Mouse (Mus musculus): ENCODE data around the gene Fmnl1.
A peak's percentile ranks its signal among the peaks of the same experiment; 100 is the strongest.

Fmnl1 gene

DNA sequence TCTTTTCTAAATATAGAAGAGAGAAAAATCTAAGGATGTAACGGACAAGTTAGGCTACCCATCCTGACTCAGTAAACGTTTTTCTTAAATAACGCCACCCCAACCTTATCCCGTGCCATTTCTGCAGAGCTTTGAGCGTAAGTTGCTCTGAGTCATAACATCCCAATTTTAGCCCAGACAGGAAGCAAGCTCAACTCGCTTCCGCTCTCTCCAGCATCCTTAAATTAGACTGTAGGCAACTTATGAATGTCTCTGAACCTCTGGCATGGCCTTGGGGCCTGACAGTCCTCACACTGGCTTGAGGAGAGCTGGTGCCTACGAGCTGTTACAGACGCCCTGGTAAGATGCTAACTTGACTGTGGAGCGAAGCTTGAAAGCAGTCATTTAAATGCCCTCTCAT lies 52.5 kb downstream of the Fmnl1 start:
- DNase-seq (ENCODE audit: low spot score): no peak

GRCm38 (mm10) chr11:103223951-103224456 lies 53.1 kb downstream of the Fmnl1 start:
- DNase-seq (ENCODE audit: low spot score): no peak

GRCm38 (mm10) chr11:103229608-103230007 lies 58.7 kb downstream of the Fmnl1 start:
- DNase-seq (ENCODE audit: low spot score): no peak

GRCm38 (mm10) chr11:103230626-103231025 lies 59.7 kb downstream of the Fmnl1 start:
- DNase-seq (ENCODE audit: low spot score): no peak

- DNase-seq (ENCODE audit: low spot score): no peak
Observed at GRCm38 (mm10) chr11:103231367-103231766, 60.5 kb downstream of the Fmnl1 start.

DNA sequence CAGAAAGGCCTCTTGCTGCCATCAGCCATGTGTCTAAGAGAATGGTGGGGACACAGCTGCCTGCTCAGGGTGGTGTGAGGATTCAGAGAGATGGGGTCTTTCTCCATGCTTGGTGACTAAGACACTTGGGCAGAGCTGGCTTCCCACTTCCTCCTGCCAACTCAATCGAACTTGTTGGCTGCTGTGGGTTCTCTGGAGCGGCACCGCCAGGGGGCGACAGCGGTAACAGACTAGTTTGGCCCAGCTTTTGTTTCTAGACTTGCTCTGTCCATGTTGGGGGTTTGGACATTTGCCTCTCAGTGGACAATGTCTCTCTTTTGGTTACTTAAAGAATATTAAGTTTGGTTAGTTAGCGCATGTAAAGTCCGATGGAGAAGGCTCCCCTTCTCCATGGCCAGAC lies 62.1 kb downstream of the Fmnl1 start:
- peak; percentile 83 for DNase-seq (ENCODE audit: low spot score)

- no peak for DNase-seq (ENCODE audit: low spot score)
Observed at GRCm38 (mm10) chr11:103234447-103234846, 63.5 kb downstream of the Fmnl1 start.

GRCm38 (mm10) chr11:103235702-103236101 lies 64.8 kb downstream of the Fmnl1 start:
- DNase-seq (ENCODE audit: low spot score): no peak

GRCm38 (mm10) chr11:103236431-103236830 lies 65.5 kb downstream of the Fmnl1 start:
- no peak for DNase-seq (ENCODE audit: low spot score)

DNA sequence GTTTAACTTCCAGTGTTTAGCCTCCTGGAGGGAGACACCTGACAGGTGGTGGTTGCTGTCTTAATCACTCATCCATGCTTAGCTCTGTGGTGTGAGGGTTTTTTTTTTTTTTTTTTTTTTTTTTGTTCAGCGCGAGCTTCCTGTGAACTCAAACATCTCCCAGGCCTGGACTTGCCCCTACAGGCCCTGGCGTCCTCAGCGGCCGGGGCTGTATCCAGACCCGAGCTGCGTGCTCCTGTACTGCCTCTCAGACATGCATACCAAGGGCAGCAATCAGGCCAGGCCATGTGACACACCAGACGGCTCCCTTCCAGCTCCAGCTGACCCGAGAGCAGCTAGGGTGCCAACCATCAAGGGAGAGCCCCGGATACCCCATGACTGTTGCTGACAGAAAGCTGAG lies 66.0 kb downstream of the Fmnl1 start:
- peak; percentile 83 for DNase-seq (ENCODE audit: low spot score)

DNA sequence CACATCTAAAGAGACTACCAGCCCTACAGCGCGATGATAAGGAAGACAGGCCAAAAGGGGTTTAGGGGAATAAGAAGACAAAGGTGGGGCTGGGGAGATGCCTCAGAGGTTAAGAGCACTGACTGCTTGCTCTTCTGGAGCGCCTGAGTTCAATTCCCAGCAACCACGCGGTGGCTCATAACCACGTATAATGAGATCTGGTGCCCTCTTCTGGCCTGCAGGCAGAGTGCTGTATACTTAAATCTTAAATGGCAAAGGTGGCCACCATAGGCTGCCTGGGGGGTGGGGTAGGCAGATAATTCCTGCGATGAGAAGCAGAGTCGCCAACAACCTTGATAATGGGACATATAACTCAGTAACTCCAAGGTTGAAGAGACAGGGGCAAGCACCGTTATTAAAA lies 66.8 kb downstream of the Fmnl1 start:
- DNase-seq (ENCODE audit: low spot score): no peak

GRCm38 (mm10) chr11:103240740-103241139 lies 69.8 kb downstream of the Fmnl1 start:
- DNase-seq (ENCODE audit: low spot score): no peak

- DNase-seq (ENCODE audit: low spot score): no peak
Observed at GRCm38 (mm10) chr11:103244856-103245255, 73.9 kb downstream of the Fmnl1 start.

- peak; percentile 62 for DNase-seq (ENCODE audit: low spot score)
Observed at GRCm38 (mm10) chr11:103246081-103246730, 75.3 kb downstream of the Fmnl1 start.

DNA sequence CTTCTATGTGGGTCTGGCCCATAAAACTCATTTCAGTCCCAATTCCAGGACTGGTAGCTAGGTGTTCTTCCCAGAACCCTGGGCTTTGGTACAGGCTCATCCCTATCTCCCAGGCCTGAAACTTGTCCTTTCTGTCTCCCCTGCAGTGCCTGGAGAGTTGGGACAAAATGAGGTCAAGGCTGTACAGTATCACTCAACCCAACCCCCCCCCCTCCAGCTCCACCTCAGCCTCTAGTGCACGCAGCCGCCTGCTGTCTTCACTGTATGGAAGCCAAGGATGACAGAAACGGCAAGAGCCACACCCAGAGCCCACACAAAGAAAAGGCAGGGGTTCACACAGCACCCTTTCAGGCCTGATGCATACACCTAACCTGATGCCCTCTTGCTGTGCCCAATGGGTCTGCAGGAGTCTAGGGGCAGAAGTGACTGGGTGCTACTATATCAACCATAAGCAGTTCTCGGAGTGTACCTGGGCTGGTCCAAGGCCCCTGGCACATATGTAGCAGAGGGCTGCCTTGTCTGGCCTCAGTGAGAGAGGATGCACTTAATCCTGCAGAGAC lies 75.9 kb downstream of the Fmnl1 start:
- DNase-seq (ENCODE audit: low spot score): no peak

- peak; percentile 80 for DNase-seq (ENCODE audit: low spot score)
Observed at GRCm38 (mm10) chr11:103247504-103248177, 76.7 kb downstream of the Fmnl1 start.

All from urinary bladder, postnatal 14 days (tissue).